Comparison of ENCODE assay signal across 17 mouse cellular contexts in the genomic region with DNA sequence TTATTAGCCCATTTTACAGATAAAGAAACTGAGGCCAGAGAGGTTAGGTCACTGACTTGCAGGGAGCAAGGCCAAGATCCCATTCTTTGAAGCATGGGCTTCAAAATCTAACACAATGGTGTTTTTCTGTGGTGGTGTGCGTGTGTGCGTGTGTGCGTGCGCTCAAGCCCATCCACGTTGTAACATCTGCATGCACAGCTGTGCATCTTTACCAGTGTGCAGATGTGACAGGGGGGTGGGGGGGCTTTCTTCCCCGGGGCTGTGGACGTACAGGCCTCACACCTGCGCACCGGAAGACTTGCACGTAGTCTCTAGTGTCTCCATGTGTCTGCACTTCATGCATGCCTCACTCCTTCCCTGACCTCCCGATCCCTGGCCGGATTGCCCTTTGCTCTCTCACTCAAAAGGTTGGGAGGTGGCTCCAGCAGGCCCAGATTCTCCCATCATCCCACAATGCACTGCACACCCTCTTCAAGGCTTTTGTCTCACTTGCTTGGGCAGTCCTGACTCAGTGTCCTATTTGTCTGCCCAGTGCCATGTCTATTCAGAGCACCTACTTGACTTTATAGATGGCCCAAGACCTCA. TPM values are rescaled to one million over a fixed set of nuclear protein-coding genes. Genes with fewer than 3 reads are reported as not detected.
DNase-seq lines count a peak whose midpoint lies in the region; ATAC-seq and TF ChIP-seq lines count a peak whose summit lies in the region.
"Had no signal": no experiment of that assay in that cellular context is flagged by ENCODE, and none has a peak within 500 bp of the region (broad histone marks: within the 10 kb centered on the region; RNA-seq: fewer than 3 reads in every experiment).

No protein-coding gene starts in this region.

- H3K4me2 ChIP-seq in forebrain, embryonic 12.5 days, result no peak overlapping the region
- H3K4me2 ChIP-seq in kidney, embryonic 14.5 days (replicated peaks; ENCODE audit: low read depth, low read length), result no peak overlapping the region
- H3K4me2 ChIP-seq in embryonic facial prominence, embryonic 12.5 days (replicated peaks), result no peak overlapping the region
- H3K4me2 ChIP-seq: neural tube, embryonic 15.5 days had no signal

- peaks cover 80% of the 10 kb centered on the region for H3K4me1 ChIP-seq in forebrain, embryonic 10.5 days
- H3K4me1 ChIP-seq in forebrain, embryonic 12.5 days, result peaks cover 63% of the 10 kb centered on the region
- H3K4me1 ChIP-seq in kidney, embryonic 14.5 days (ENCODE audit: control insufficient read depth, insufficient read depth, low read length), result peaks cover 35% of the 10 kb centered on the region
- H3K4me1 ChIP-seq in embryonic facial prominence, embryonic 12.5 days, result peaks cover 42% of the 10 kb centered on the region
- peaks cover 49% of the 10 kb centered on the region for H3K4me1 ChIP-seq in small intestine, adult 2 months (ENCODE audit: control insufficient read depth, insufficient read depth, insufficient read length, low read length)

- H3K9ac ChIP-seq in forebrain, embryonic 12.5 days, result no peak overlapping the region
- H3K9ac ChIP-seq in kidney, embryonic 14.5 days (ENCODE audit: low read depth, low read length), result no peak overlapping the region
- H3K9ac ChIP-seq in embryonic facial prominence, embryonic 12.5 days, result no peak overlapping the region
- H3K9ac ChIP-seq: neural tube, embryonic 15.5 days had no signal

- peaks cover 3% of the 10 kb centered on the region; the same call in 1 of the 2 replicates for H3K36me3 ChIP-seq in forebrain, embryonic 10.5 days (replicated peaks)
- no peaks in the 10 kb centered on the region for H3K36me3 ChIP-seq in forebrain, embryonic 12.5 days (replicated peaks)
- no peaks in the 10 kb centered on the region for H3K36me3 ChIP-seq in kidney, embryonic 14.5 days (ENCODE audit: control insufficient read depth, insufficient read depth, low read length)
- no peaks in the 10 kb centered on the region for H3K36me3 ChIP-seq in embryonic facial prominence, embryonic 12.5 days
- 0 out of 2 replicates have a peak, but pooled peaks cover 1% of the 10 kb centered on the region for H3K36me3 ChIP-seq in small intestine, adult 2 months (ENCODE audit: control insufficient read depth, insufficient read depth, low read length)
- H3K36me3 ChIP-seq: neural tube, embryonic 15.5 days had no signal

- WGBS in forebrain, embryonic 10.5 days, result 79% methylated on average over 12 of the region's 12 CpGs
- 87% methylated on average over 12 of the region's 12 CpGs for WGBS in forebrain, embryonic 12.5 days
- WGBS in kidney, embryonic 14.5 days, result 90% methylated on average over 12 of the region's 12 CpGs
- WGBS in embryonic facial prominence, embryonic 12.5 days, result 77% methylated on average over 12 of the region's 12 CpGs
- 81% methylated on average over 12 of the region's 12 CpGs for WGBS in small intestine, adult 2 months

- 0 out of 2 replicates have a peak overlapping the region, but pooled peaks have one; percentile 26 for H3K27ac ChIP-seq in forebrain, embryonic 10.5 days
- no peak overlapping the region for H3K27ac ChIP-seq in forebrain, embryonic 12.5 days
- H3K27ac ChIP-seq in kidney, embryonic 14.5 days (ENCODE audit: low read depth, low read length), result no peak overlapping the region
- H3K27ac ChIP-seq in embryonic facial prominence, embryonic 12.5 days, result 0 out of 2 replicates have a peak overlapping the region, but pooled peaks have one; percentile 12
- H3K27ac ChIP-seq in small intestine, adult 2 months (ENCODE audit: insufficient read depth, low read depth, low read length), result peak overlapping the region; percentile 37; the same call in 1 of the 2 replicates
- H3K27ac ChIP-seq: heart, adult 2 months had no signal

- no peak overlapping the region for H3K4me3 ChIP-seq in forebrain, embryonic 10.5 days
- H3K4me3 ChIP-seq in forebrain, embryonic 12.5 days (replicated peaks), result no peak overlapping the region
- H3K4me3 ChIP-seq in kidney, embryonic 14.5 days (ENCODE audit: low read length), result no peak overlapping the region
- H3K4me3 ChIP-seq in embryonic facial prominence, embryonic 12.5 days, result no peak overlapping the region
- no peak overlapping the region for H3K4me3 ChIP-seq in small intestine, adult 2 months (ENCODE audit: low read depth, low read length)
- H3K4me3 ChIP-seq: heart, adult 2 months; neural tube, embryonic 15.5 days had no signal

- no peaks in the 10 kb centered on the region for H3K9me3 ChIP-seq in forebrain, embryonic 10.5 days
- no peaks in the 10 kb centered on the region for H3K9me3 ChIP-seq in forebrain, embryonic 12.5 days
- H3K9me3 ChIP-seq in kidney, embryonic 14.5 days (ENCODE audit: control insufficient read depth, low read length), result no peaks in the 10 kb centered on the region
- H3K9me3 ChIP-seq in embryonic facial prominence, embryonic 12.5 days, result no peaks in the 10 kb centered on the region
- H3K9me3 ChIP-seq: G1E; neural tube, embryonic 15.5 days had no signal

- no peak for TF ChIP-seq POLR2A in small intestine, adult 2 months (IDR thresholded peaks at IDR 0.05; ENCODE audit: low read depth, low read length)

- no peak for DNase-seq in forebrain, embryonic 10.5 days (ENCODE audit: extremely low spot score, low spot score)
- DNase-seq in kidney, adult 9 months, result peak; percentile 78
- DNase-seq in retina, embryonic 14.5 days (ENCODE audit: low spot score), result no peak
- DNase-seq in cerebellum, adult 18-20 months, result no peak
- DNase-seq: adrenal gland, postnatal 14 days; cerebellum, postnatal 25 days; heart, adult 2 months; heart, postnatal 14 days; lung, adult 2 months; thymus, adult 2 months had no signal

- no peaks in the 10 kb centered on the region for H3K27me3 ChIP-seq in forebrain, embryonic 10.5 days (ENCODE audit: poor library complexity, severe bottlenecking)
- H3K27me3 ChIP-seq in forebrain, embryonic 12.5 days, result no peaks in the 10 kb centered on the region
- no peaks in the 10 kb centered on the region for H3K27me3 ChIP-seq in kidney, embryonic 14.5 days (ENCODE audit: control insufficient read depth, insufficient read depth, low read length)
- no peaks in the 10 kb centered on the region for H3K27me3 ChIP-seq in embryonic facial prominence, embryonic 12.5 days
- no peaks in the 10 kb centered on the region for H3K27me3 ChIP-seq in small intestine, adult 2 months (ENCODE audit: control insufficient read depth, insufficient read depth, low read length)
- H3K27me3 ChIP-seq: neural tube, embryonic 15.5 days had no signal

- TF ChIP-seq CTCF in small intestine, adult 2 months (IDR thresholded peaks at IDR 0.05; ENCODE audit: extremely low read depth, insufficient read length, insufficient replicate concordance, low read depth, low read length), result no peak

- ATAC-seq in forebrain, embryonic 12.5 days (ENCODE audit: low FRiP score), result no peak
- no peak for ATAC-seq in kidney, embryonic 14.5 days (ENCODE audit: low FRiP score, low TSS enrichment)
- ATAC-seq in embryonic facial prominence, embryonic 12.5 days (ENCODE audit: insufficient number of reproducible peaks, insufficient read depth, low FRiP score, low TSS enrichment), result no peak
- ATAC-seq: inflammation-experienced regulatory T-cells, adult 6 months had no signal

RNA-seq across cellular contexts. Expression of a gene that starts 44.7 kb away (rescaled TPM):
- polyA plus RNA-seq in forebrain, embryonic 10.5 days (2016; fragmentation: Nextera tagmentation; extraction: Ambion mirVana), result 8.0 and 9.8 TPM in 2 replicates
- polyA plus RNA-seq in forebrain, embryonic 12.5 days (2016; fragmentation: Nextera tagmentation; extraction: Ambion mirVana), result 28.3 and 30.5 TPM in 2 replicates
- 22.9 and 23.7 TPM in 2 replicates for polyA plus RNA-seq in kidney, embryonic 14.5 days (2014; fragmentation: Nextera tagmentation; extraction: Ambion mirVana)
- polyA plus RNA-seq in embryonic facial prominence, embryonic 12.5 days (2016; fragmentation: Nextera tagmentation; extraction: Ambion mirVana), result 16.8 and 27.4 TPM in 2 replicates
- polyA plus RNA-seq in small intestine, adult 2 months (2012; rRNA removed), result 58.7 and 129 TPM in 2 replicates

Comparison
In these comparisons a context has a peak if more than half of its experiments do, and no peak if none do; other contexts are left out.
1. H3K27ac ChIP-seq: peak in forebrain, embryonic 10.5 days (single experiment), embryonic facial prominence, embryonic 12.5 days (single experiment) and small intestine, adult 2 months (single experiment); none in forebrain, embryonic 12.5 days (single experiment) and kidney, embryonic 14.5 days (single experiment).